10 mouse cellular contexts compared by ENCODE assay signal in genomic region chr15:10661961-10662606, GRCm38 (mm10). TPM values are rescaled to one million over a fixed set of nuclear protein-coding genes. Genes with fewer than 3 reads are reported as not detected.
A peak's percentile ranks its signal among the peaks of the same experiment; 100 is the strongest.
DNase-seq lines count a peak whose midpoint lies in the region; ATAC-seq and TF ChIP-seq lines count a peak whose summit lies in the region.
"Had no signal": no experiment of that assay in that cellular context is flagged by ENCODE, and none has a peak within 500 bp of the region (broad histone marks: within the 10 kb centered on the region; RNA-seq: fewer than 3 reads in every experiment).

No protein-coding gene starts in this region.

- no peaks in the 10 kb centered on the region for H3K27me3 ChIP-seq in kidney, adult 2 months (replicated peaks; ENCODE audit: control insufficient read depth, insufficient read depth, low read length)
- H3K27me3 ChIP-seq in ES-Bruce4 (ENCODE audit: control insufficient read depth, insufficient read depth, low read length, poor library complexity, severe bottlenecking), result no peaks in the 10 kb centered on the region
- no peaks in the 10 kb centered on the region for H3K27me3 ChIP-seq in forebrain, embryonic 11.5 days (ENCODE audit: control insufficient read depth, insufficient read depth, low read length)
- H3K27me3 ChIP-seq in intestine, postnatal 0 days (replicated peaks; ENCODE audit: control insufficient read depth, insufficient read depth, low read length), result no peaks in the 10 kb centered on the region

- no peaks in the 10 kb centered on the region for H3K36me3 ChIP-seq in kidney, adult 2 months (ENCODE audit: control insufficient read depth, insufficient read depth, low read length)
- H3K36me3 ChIP-seq in ES-Bruce4 (ENCODE audit: control insufficient read depth, insufficient read depth, low read length, poor library complexity, severe bottlenecking), result peaks cover 2% of the 10 kb centered on the region; the same call in 1 of the 2 replicates
- H3K36me3 ChIP-seq in forebrain, embryonic 11.5 days (ENCODE audit: control insufficient read depth, insufficient read depth, low read length), result no peaks in the 10 kb centered on the region
- H3K36me3 ChIP-seq in intestine, postnatal 0 days (ENCODE audit: control insufficient read depth, insufficient read depth), result no peaks in the 10 kb centered on the region

- no peak for TF ChIP-seq POLR2A in kidney, adult 2 months (IDR thresholded peaks at IDR 0.05; ENCODE audit: low read depth, low read length)
- TF ChIP-seq POLR2A in ES-Bruce4 (IDR thresholded peaks at IDR 0.05; ENCODE audit: insufficient read depth, low read length), result no peak

- no peak for DNase-seq in kidney, adult 2 months
- no peak for DNase-seq in kidney, adult 11 months
- no peak for DNase-seq in forebrain, embryonic 11.5 days (ENCODE audit: low spot score)
- peak; percentile 3 to 21 for DNase-seq in natural killer cell, adult 2 months (ENCODE audit: low spot score in 2 of 2)
- DNase-seq in cerebellum, postnatal 10 days, result no peak
- no peak for DNase-seq in frontal cortex, postnatal 14 days (ENCODE audit: low spot score in 2 of 2)
- DNase-seq: cerebellum, adult 11-12 months had no signal

- peaks cover 4% of the 10 kb centered on the region for H3K9me3 ChIP-seq in ES-Bruce4 (replicated peaks; ENCODE audit: control insufficient read depth, insufficient read depth, low read length, poor library complexity, severe bottlenecking)
- no peaks in the 10 kb centered on the region for H3K9me3 ChIP-seq in forebrain, embryonic 11.5 days (ENCODE audit: control insufficient read depth, low read length)
- no peaks in the 10 kb centered on the region for H3K9me3 ChIP-seq in intestine, postnatal 0 days (ENCODE audit: control insufficient read depth)

- H3K4me2 ChIP-seq in forebrain, embryonic 11.5 days (ENCODE audit: low read depth, low read length, severe bottlenecking), result no peak overlapping the region
- no peak overlapping the region for H3K4me2 ChIP-seq in intestine, postnatal 0 days (replicated peaks; ENCODE audit: low read depth)

- TF ChIP-seq CTCF in kidney, adult 2 months (conservative IDR thresholded peaks at IDR 0.05; ENCODE audit: insufficient read depth, insufficient read length, low read depth, low read length), result no peak
- TF ChIP-seq CTCF in ES-Bruce4 (IDR thresholded peaks at IDR 0.05; ENCODE audit: low read depth, low read length), result no peak
- TF ChIP-seq CTCF in intestine, postnatal 0 days (IDR thresholded peaks at IDR 0.05; ENCODE audit: low read depth), result no peak

- ATAC-seq in forebrain, embryonic 11.5 days (replicated peaks; ENCODE audit: low FRiP score), result peak; percentile 36; the same call in 1 of the 2 replicates
- ATAC-seq in intestine, postnatal 0 days, result no peak

- H3K4me1 ChIP-seq in kidney, adult 2 months (ENCODE audit: control insufficient read depth, insufficient read depth, low read length), result peaks cover 22% of the 10 kb centered on the region
- peaks cover 3% of the 10 kb centered on the region for H3K4me1 ChIP-seq in ES-Bruce4 (ENCODE audit: control insufficient read depth, insufficient read depth, low read length)
- H3K4me1 ChIP-seq in forebrain, embryonic 11.5 days (replicated peaks; ENCODE audit: control insufficient read depth, insufficient read depth, low read length), result 0 out of 2 replicates have a peak, but pooled peaks cover 2% of the 10 kb centered on the region
- no peaks in the 10 kb centered on the region for H3K4me1 ChIP-seq in intestine, postnatal 0 days (replicated peaks; ENCODE audit: control insufficient read depth, insufficient read depth, low read length)

- H3K27ac ChIP-seq in kidney, adult 2 months (ENCODE audit: insufficient read depth, low read depth, low read length), result peak overlapping the region; percentile 77
- H3K27ac ChIP-seq in ES-Bruce4 (ENCODE audit: insufficient read depth, low read length), result peak overlapping the region; percentile 15; the same call in 1 of the 2 replicates
- no peak overlapping the region for H3K27ac ChIP-seq in forebrain, embryonic 11.5 days (ENCODE audit: low read depth, low read length)
- H3K27ac ChIP-seq in intestine, postnatal 0 days (ENCODE audit: low read depth, low read length), result no peak overlapping the region
- H3K27ac ChIP-seq: macrophage had no signal

- 30% methylated on average over 3 of the region's 3 CpGs for WGBS in kidney, adult 2 months
- 68% methylated on average over 3 of the region's 3 CpGs for WGBS in forebrain, embryonic 11.5 days
- 55% methylated on average over 3 of the region's 3 CpGs for WGBS in intestine, postnatal 0 days

- H3K4me3 ChIP-seq in kidney, adult 2 months (ENCODE audit: insufficient read depth, low read depth, low read length), result no peak overlapping the region
- H3K4me3 ChIP-seq in ES-Bruce4 (ENCODE audit: low read depth, low read length), result no peak overlapping the region
- H3K4me3 ChIP-seq in forebrain, embryonic 11.5 days (ENCODE audit: low read depth, low read length), result no peak overlapping the region
- H3K4me3 ChIP-seq in intestine, postnatal 0 days (ENCODE audit: low read depth, low read length), result no peak overlapping the region

- H3K9ac ChIP-seq in ES-Bruce4 (ENCODE audit: low read depth, poor library complexity, severe bottlenecking), result no peak overlapping the region
- H3K9ac ChIP-seq in forebrain, embryonic 11.5 days (ENCODE audit: low read length), result no peak overlapping the region
- no peak overlapping the region for H3K9ac ChIP-seq in intestine, postnatal 0 days (ENCODE audit: low read depth, low read length)

- TF ChIP-seq EP300 in ES-Bruce4 (IDR thresholded peaks at IDR 0.05; ENCODE audit: insufficient read depth, low read depth, low read length), result no peak

RNA-seq across cellular contexts. Expression of gene Rai14, which starts 52.3 kb away (rescaled TPM):
- polyA plus RNA-seq in kidney, adult 2 months (2012; rRNA removed), result 7.2 and 8.9 TPM in 2 replicates
- 80.9 and 85.7 TPM in 2 replicates for polyA plus RNA-seq in ES-Bruce4 (2011; ENCODE audit: insufficient read depth, insufficient read length, low read depth, missing spikeins)
- 58.2 and 61.5 TPM in 2 replicates for polyA plus RNA-seq in forebrain, embryonic 11.5 days (2014; fragmentation: Nextera tagmentation; extraction: Ambion mirVana)
- 6.2 and 6.9 TPM in 2 replicates for polyA plus RNA-seq in intestine, postnatal 0 days (2015; fragmentation: Nextera tagmentation; extraction: Ambion mirVana)

Comparison
In these comparisons a context has a peak if more than half of its experiments do, and no peak if none do; other contexts are left out.
1. DNase-seq: peak in natural killer cell, adult 2 months (2 of 2); none in kidney, adult 2 months (single experiment), kidney, adult 11 months (single experiment), forebrain, embryonic 11.5 days (single experiment), cerebellum, postnatal 10 days (0 of 2) and frontal cortex, postnatal 14 days (0 of 2).
2. H3K27ac ChIP-seq: peak in kidney, adult 2 months (single experiment) and ES-Bruce4 (single experiment); none in forebrain, embryonic 11.5 days (single experiment) and intestine, postnatal 0 days (single experiment).